Mouse (Mus musculus): ENCODE data around the gene Cdc14a. TPM values are rescaled to one million over a fixed set of nuclear protein-coding genes. Genes with fewer than 3 reads are reported as not detected.

Gene Cdc14a
- total and polyA plus RNA-seq, 3 experiments = 1.6 to 3.4 (median 2.8) TPM

GRCm38 (mm10) chr3:116409486-116409885 lies 14.3 kb downstream of the Cdc14a start:
- H3K27me3 ChIP-seq (ENCODE audit: control insufficient read depth, insufficient read depth, low read length) = no peaks in the 10 kb centered on the region
- no peak for TF ChIP-seq POLR2A (IDR thresholded peaks at IDR 0.05; ENCODE audit: insufficient read depth, low read depth, low read length)
- TF ChIP-seq EP300 (IDR thresholded peaks at IDR 0.05; ENCODE audit: insufficient read depth, low read depth, low read length) = no peak
- no peak for TF ChIP-seq CTCF (IDR thresholded peaks at IDR 0.05)
- no peak overlapping the region for H3K9ac ChIP-seq (ENCODE audit: low read depth, low read length)
- no peaks in the 10 kb centered on the region for H3K4me1 ChIP-seq (ENCODE audit: control insufficient read depth, insufficient read depth, low read length)
- no peak overlapping the region for H3K27ac ChIP-seq
- intact Hi-C loops (cut with DNase I) = no loop called here
- H3K79me2 ChIP-seq (replicated peaks; ENCODE audit: control insufficient read depth, insufficient read depth, low read length) = no peaks in the 10 kb centered on the region; the same call in 1 of the 2 replicates
- DNase-seq = no peak
- H3K4me3 ChIP-seq = no peak overlapping the region
- H3K36me3 ChIP-seq (ENCODE audit: control insufficient read depth, insufficient read depth, low read length) = no peaks in the 10 kb centered on the region
- 64% methylated on average over 8 of the region's 8 CpGs for WGBS

GRCm38 (mm10) chr3:116408856-116409255 lies 15.0 kb downstream of the Cdc14a start:
- Histone ChIP-seq H3K27ac (no peak overlapping the region), H3K9ac (ENCODE audit: low read depth, low read length) (no peak overlapping the region), H3K36me3 (ENCODE audit: control insufficient read depth, insufficient read depth, low read length) (no peaks in the 10 kb centered on the region), H3K79me2 (replicated peaks; ENCODE audit: control insufficient read depth, insufficient read depth, low read length) (no peaks in the 10 kb centered on the region; the same call in 1 of the 2 replicates), H3K4me3 (no peak overlapping the region), H3K4me1 (ENCODE audit: control insufficient read depth, insufficient read depth, low read length) (no peaks in the 10 kb centered on the region), H3K27me3 (ENCODE audit: control insufficient read depth, insufficient read depth, low read length) (no peaks in the 10 kb centered on the region)
- 81% methylated on average over 10 of the region's 10 CpGs for WGBS
- TF ChIP-seq EP300 (IDR thresholded peaks at IDR 0.05; ENCODE audit: insufficient read depth, low read depth, low read length) (no peak), POLR2A (IDR thresholded peaks at IDR 0.05; ENCODE audit: insufficient read depth, low read depth, low read length) (no peak), CTCF (IDR thresholded peaks at IDR 0.05) (no peak)
- intact Hi-C loops (cut with DNase I) = no loop called here
- DNase-seq = no peak

- Histone ChIP-seq H3K27ac (no peak overlapping the region), H3K9ac (ENCODE audit: low read depth, low read length) (no peak overlapping the region), H3K27me3 (ENCODE audit: control insufficient read depth, insufficient read depth, low read length) (no peaks in the 10 kb centered on the region), H3K4me1 (ENCODE audit: control insufficient read depth, insufficient read depth, low read length) (no peaks in the 10 kb centered on the region), H3K79me2 (replicated peaks; ENCODE audit: control insufficient read depth, insufficient read depth, low read length) (no peaks in the 10 kb centered on the region; the same call in 1 of the 2 replicates), H3K4me3 (no peak overlapping the region), H3K36me3 (ENCODE audit: control insufficient read depth, insufficient read depth, low read length) (no peaks in the 10 kb centered on the region)
- intact Hi-C loops (cut with DNase I) = no loop called here
- TF ChIP-seq EP300 (IDR thresholded peaks at IDR 0.05; ENCODE audit: insufficient read depth, low read depth, low read length) = no peak
- no peak for TF ChIP-seq POLR2A (IDR thresholded peaks at IDR 0.05; ENCODE audit: insufficient read depth, low read depth, low read length)
- no peak for TF ChIP-seq CTCF (IDR thresholded peaks at IDR 0.05)
- no peak for DNase-seq
- 77% methylated on average over 9 of the region's 9 CpGs for WGBS
Measured at GRCm38 (mm10) chr3:116405516-116405915, 18.3 kb downstream of the Cdc14a start.

- no peaks in the 10 kb centered on the region for H3K79me2 ChIP-seq (replicated peaks; ENCODE audit: control insufficient read depth, insufficient read depth, low read length)
- no peaks in the 10 kb centered on the region for H3K4me1 ChIP-seq (ENCODE audit: control insufficient read depth, insufficient read depth, low read length)
- no peaks in the 10 kb centered on the region for H3K36me3 ChIP-seq (ENCODE audit: control insufficient read depth, insufficient read depth, low read length)
- H3K27me3 ChIP-seq (ENCODE audit: control insufficient read depth, insufficient read depth, low read length) = no peaks in the 10 kb centered on the region
- no peak overlapping the region for H3K27ac ChIP-seq
- intact Hi-C loops (cut with DNase I) = no loop called here
- no peak overlapping the region for H3K9ac ChIP-seq (ENCODE audit: low read depth, low read length)
- WGBS = 94% methylated on average over 11 of the region's 11 CpGs
- no peak overlapping the region for H3K4me3 ChIP-seq
- no peak for TF ChIP-seq EP300 (IDR thresholded peaks at IDR 0.05; ENCODE audit: insufficient read depth, low read depth, low read length)
- no peak for TF ChIP-seq POLR2A (IDR thresholded peaks at IDR 0.05; ENCODE audit: insufficient read depth, low read depth, low read length)
- TF ChIP-seq CTCF (IDR thresholded peaks at IDR 0.05) = no peak
- no peak for DNase-seq
Measured at GRCm38 (mm10) chr3:116401436-116401835, 22.4 kb downstream of the Cdc14a start.

GRCm38 (mm10) chr3:116399349-116400090 lies 24.3 kb downstream of the Cdc14a start:
- Histone ChIP-seq H3K9ac (ENCODE audit: low read depth, low read length) (no peak overlapping the region), H3K27ac (no peak overlapping the region), H3K4me1 (ENCODE audit: control insufficient read depth, insufficient read depth, low read length) (no peaks in the 10 kb centered on the region; the same call in 1 of the 2 replicates), H3K4me3 (no peak overlapping the region), H3K79me2 (replicated peaks; ENCODE audit: control insufficient read depth, insufficient read depth, low read length) (no peaks in the 10 kb centered on the region), H3K27me3 (ENCODE audit: control insufficient read depth, insufficient read depth, low read length) (no peaks in the 10 kb centered on the region), H3K36me3 (ENCODE audit: control insufficient read depth, insufficient read depth, low read length) (no peaks in the 10 kb centered on the region)
- TF ChIP-seq EP300 (IDR thresholded peaks at IDR 0.05; ENCODE audit: insufficient read depth, low read depth, low read length) (no peak), POLR2A (IDR thresholded peaks at IDR 0.05; ENCODE audit: insufficient read depth, low read depth, low read length) (no peak), CTCF (IDR thresholded peaks at IDR 0.05) (no peak)
- intact Hi-C loops (cut with DNase I) = no loop called here
- DNase-seq = no peak
- 91% methylated on average over 22 of the region's 22 CpGs for WGBS

GRCm38 (mm10) chr3:116398543-116398942 lies 25.3 kb downstream of the Cdc14a start:
- H3K27me3 ChIP-seq (ENCODE audit: control insufficient read depth, insufficient read depth, low read length) = no peaks in the 10 kb centered on the region
- H3K27ac ChIP-seq = no peak overlapping the region
- no peak overlapping the region for H3K4me3 ChIP-seq
- no peak for DNase-seq
- H3K36me3 ChIP-seq (ENCODE audit: control insufficient read depth, insufficient read depth, low read length) = no peaks in the 10 kb centered on the region
- H3K79me2 ChIP-seq (replicated peaks; ENCODE audit: control insufficient read depth, insufficient read depth, low read length) = no peaks in the 10 kb centered on the region
- intact Hi-C loops (cut with DNase I) = no loop called here
- WGBS = 86% methylated on average over 10 of the region's 10 CpGs
- TF ChIP-seq CTCF (IDR thresholded peaks at IDR 0.05) (no peak), POLR2A (IDR thresholded peaks at IDR 0.05; ENCODE audit: insufficient read depth, low read depth, low read length) (no peak), EP300 (IDR thresholded peaks at IDR 0.05; ENCODE audit: insufficient read depth, low read depth, low read length) (no peak)
- no peaks in the 10 kb centered on the region; the same call in 1 of the 2 replicates for H3K4me1 ChIP-seq (ENCODE audit: control insufficient read depth, insufficient read depth, low read length)
- H3K9ac ChIP-seq (ENCODE audit: low read depth, low read length) = no peak overlapping the region

Data from heart, adult 2 months (tissue).